Mouse (Mus musculus) kidney, adult 2 months (tissue): ENCODE results near the gene Stard3nl.

Source experiments
- CTCF ChIP-seq: fragments of 200-500 bp; conservative IDR thresholded peaks from 2 replicates; pipeline ENCODE4 v1.5.1; 2011; ENCODE audit warnings: low read depth, mild to moderate bottlenecking, control low read depth, low read length, moderate library complexity, mixed read lengths; ENCODE audit not compliant: insufficient read depth, insufficient read length
- POLR2A ChIP-seq: fragments of 200-500 bp; IDR thresholded peaks from one replicate; pipeline ENCODE4 v1.6.1; 2011; ENCODE audit warnings: low read depth, low read length, control low read depth

- TF ChIP-seq POLR2A (no peak), CTCF (no peak)
These were observed 15.1 kb upstream of the Stard3nl start for GRCm38 (mm10) chr13:19410694-19411093.
